Mouse (Mus musculus) thymus, postnatal 0 days (tissue): ENCODE measurements around the gene Enpp1. TPM values are rescaled to one million over a fixed set of nuclear protein-coding genes. Genes with fewer than 3 reads are reported as not detected.

Experiments
- DNase-seq: peaks from one replicate; pipeline ENCODE4 v3.0.0-alpha.2; 2015; ENCODE audit warnings: low spot score
- polyA plus RNA-seq: library from polyadenylated mRNA; unstranded; fragments of >200 nt; fragmentation: Nextera tagmentation; extraction: Ambion mirVana; gene quantifications from 2 replicates; pipeline ENCODE4 v1.2.1, GENCODE M21; 2015

Gene Enpp1
- polyA plus RNA-seq, 1 experiment from 2014 or later = 1.1 TPM

GRCm38 (mm10) chr10:24597789-24598188 lies 114.2 kb downstream of the Enpp1 start:
- DNase-seq = no peak

GRCm38 (mm10) chr10:24596869-24597339 lies 115.1 kb downstream of the Enpp1 start:
- no peak for DNase-seq

GRCm38 (mm10) chr10:24596003-24596868 lies 115.7 kb downstream of the Enpp1 start:
- no peak for DNase-seq

- no peak for DNase-seq
Measured at GRCm38 (mm10) chr10:24595250-24596002, 116.5 kb downstream of the Enpp1 start, which contains the start of gene Ccn2. Gene Ccn2, plus strand, starts transcription at chr10:24595442.

GRCm38 (mm10) chr10:24593556-24593955 lies 118.4 kb downstream of the Enpp1 start:
- no peak for DNase-seq

GRCm38 (mm10) chr10:24592969-24593368 lies 119.0 kb downstream of the Enpp1 start:
- DNase-seq = no peak

GRCm38 (mm10) chr10:24592318-24592717 lies 119.6 kb downstream of the Enpp1 start:
- no peak for DNase-seq

- DNase-seq = no peak
Measured at GRCm38 (mm10) chr10:24591741-24592140, 120.2 kb downstream of the Enpp1 start.

- peak; percentile 70 for DNase-seq
Measured at GRCm38 (mm10) chr10:24591136-24591535, 120.8 kb downstream of the Enpp1 start.

GRCm38 (mm10) chr10:24590546-24590945 lies 121.4 kb downstream of the Enpp1 start:
- no peak for DNase-seq

GRCm38 (mm10) chr10:24589238-24589637 lies 122.7 kb downstream of the Enpp1 start:
- no peak for DNase-seq

- no peak for DNase-seq
Measured at GRCm38 (mm10) chr10:24588824-24589223, 123.1 kb downstream of the Enpp1 start.

Other genes with a start within 250 kb of the Enpp1 start
- gene Ccn2, start 116.7 kb downstream of the Enpp1 start, polyA plus RNA-seq = 0.81 and 0.95 TPM in 2 replicates
- gene Enpp3, start 130.7 kb upstream of the Enpp1 start, polyA plus RNA-seq = 1.3 and 1.4 TPM in 2 replicates
- 10.2 and 12.2 TPM in 2 replicates for gene Med23, start 157.8 kb upstream of the Enpp1 start, polyA plus RNA-seq
- 3.4 and 9.2 TPM in 2 replicates for gene Arg1, start 215.3 kb upstream of the Enpp1 start, polyA plus RNA-seq